Mouse (Mus musculus) CH12.LX (cell line): ENCODE data around the gene Ski. TPM values are rescaled to one million over a fixed set of nuclear protein-coding genes. Genes with fewer than 3 reads are reported as not detected.

Experiments
- DNase-seq: peaks from one replicate; pipeline ENCODE4 v3.0.0-alpha.2; 2013; ENCODE audit errors: extremely low read depth
- H3K27ac ChIP-seq: 2 replicates; pipeline ENCODE4 v1.5.1; 2012; ENCODE audit warnings: low read depth, mild to moderate bottlenecking, control low read depth, moderate library complexity; ENCODE audit not compliant: insufficient read depth
- H3K27me3 ChIP-seq: replicated peaks from 2 replicates; pipeline ENCODE3; 2012; ENCODE audit warnings: inconsistent platforms
- H3K36me3 ChIP-seq, 2 experiments: replicated peaks in 1 of 2; 2 replicates each; pipeline versions ENCODE3 to v1.6.1; 2012; ENCODE audit warnings: inconsistent platforms in 1 of 2, low read length in 1 of 2, mild to moderate bottlenecking in 1 of 2, mixed read lengths in 1 of 2, moderate library complexity in 1 of 2; ENCODE audit not compliant: control insufficient read depth in 1 of 2, insufficient read depth in 1 of 2
- H3K4me1 ChIP-seq, 2 experiments: 2 replicates each; pipeline ENCODE4 v1.6.1; 2012; ENCODE audit warnings: inconsistent platforms in 1 of 2, moderate library complexity in 1 of 2; ENCODE audit not compliant: insufficient read depth in 2 of 2, control insufficient read depth in 1 of 2
- H3K4me2 ChIP-seq: 2 replicates; pipeline ENCODE4 v1.6.1; 2012; ENCODE audit warnings: low read depth, mild to moderate bottlenecking, control low read depth; ENCODE audit not compliant: poor library complexity, insufficient read depth, severe bottlenecking
- H3K4me3 ChIP-seq, 3 experiments: fragments of 150-350 bp in 1 of 3; sonication (generic) in 1 of 3; replicated peaks in 1 of 3; 2 replicates each; pipeline versions ENCODE3 to v1.5.1; 2011 to 2012; ENCODE audit warnings: low read depth in 2 of 3, low read length in 2 of 3, mild to moderate bottlenecking in 2 of 3, moderate library complexity in 2 of 3, control low read depth in 1 of 3, improper control_type of control experiment in 1 of 3, inconsistent platforms in 1 of 3, mixed read lengths in 1 of 3; ENCODE audit not compliant: poor library complexity in 1 of 3
- H3K79me2 ChIP-seq: replicated peaks from 2 replicates; pipeline ENCODE4 v1.6.1; 2012; ENCODE audit warnings: mild to moderate bottlenecking, moderate library complexity; ENCODE audit not compliant: control insufficient read depth, poor library complexity, insufficient read depth, severe bottlenecking; ENCODE audit errors: extremely low read depth
- H3K9ac ChIP-seq: 2 replicates; pipeline ENCODE4 v1.6.1; 2012; ENCODE audit warnings: low read depth, mild to moderate bottlenecking, control low read depth, moderate library complexity; ENCODE audit not compliant: insufficient read depth
- H3K9me3 ChIP-seq: replicated peaks from 2 replicates; pipeline ENCODE3; 2012; ENCODE audit warnings: low read length, inconsistent platforms, mixed read lengths
- EP300 ChIP-seq: IDR thresholded peaks from 2 replicates; pipeline ENCODE4 v1.6.1; 2011; ENCODE audit warnings: low read length, improper control_type of control experiment
- GABPA ChIP-seq: IDR thresholded peaks from 2 replicates; pipeline ENCODE4 v1.6.1; 2012; ENCODE audit warnings: low read depth, low read length, improper control_type of control experiment, inconsistent platforms; ENCODE audit not compliant: insufficient replicate concordance
- HCFC1 ChIP-seq: IDR thresholded peaks from 2 replicates; pipeline ENCODE4 v1.6.1; 2012; ENCODE audit warnings: low read depth, mild to moderate bottlenecking, inconsistent platforms, low read length, improper control_type of control experiment
- IRF4 ChIP-seq: IDR thresholded peaks from 2 replicates; pipeline ENCODE4 v1.6.1; 2014; ENCODE audit warnings: low read depth, mild to moderate bottlenecking, inconsistent platforms, low read length, improper control_type of control experiment
- MAX ChIP-seq: IDR thresholded peaks from 2 replicates; pipeline ENCODE4 v1.6.1; 2011; ENCODE audit warnings: low read length, improper control_type of control experiment
- MAZ ChIP-seq: IDR thresholded peaks from 2 replicates; pipeline ENCODE4 v1.6.1; 2012; ENCODE audit warnings: low read depth, mild to moderate bottlenecking, inconsistent platforms, low read length, improper control_type of control experiment, moderate library complexity
- MEF2A ChIP-seq: IDR thresholded peaks from 2 replicates; pipeline ENCODE4 v1.6.1; 2014; ENCODE audit warnings: low read depth, mild to moderate bottlenecking, inconsistent platforms, low read length, improper control_type of control experiment, borderline replicate concordance
- MXI1 ChIP-seq: IDR thresholded peaks from 2 replicates; pipeline ENCODE4 v1.6.1; 2011; ENCODE audit warnings: mild to moderate bottlenecking, low read depth, low read length, improper control_type of control experiment
- MYC ChIP-seq: IDR thresholded peaks from 2 replicates; pipeline ENCODE4 v1.6.1; 2011; ENCODE audit warnings: low read depth, mild to moderate bottlenecking, improper control_type of control experiment, low read length
- NELFE ChIP-seq: IDR thresholded peaks from 2 replicates; pipeline ENCODE4 v1.6.1; 2011; ENCODE audit warnings: low read depth, low read length, improper control_type of control experiment
- POLR2A ChIP-seq: IDR thresholded peaks from 2 replicates; pipeline ENCODE4 v1.6.1; 2011; ENCODE audit warnings: low read depth, mild to moderate bottlenecking, improper control_type of control experiment, low read length
- RAD21 ChIP-seq: IDR thresholded peaks from 2 replicates; pipeline ENCODE4 v1.6.1; 2011; ENCODE audit warnings: low read depth, mild to moderate bottlenecking, low read length, improper control_type of control experiment, moderate library complexity
- RCOR1 ChIP-seq: conservative IDR thresholded peaks from 2 replicates; pipeline ENCODE4 v1.6.1; 2012; ENCODE audit warnings: low read depth, mild to moderate bottlenecking, inconsistent platforms, low read length, improper control_type of control experiment
- SIN3A ChIP-seq: IDR thresholded peaks from 2 replicates; pipeline ENCODE4 v1.6.1; 2012; ENCODE audit warnings: low read length, improper control_type of control experiment, inconsistent platforms
- SMC3 ChIP-seq: IDR thresholded peaks from 2 replicates; pipeline ENCODE4 v1.6.1; 2011; ENCODE audit warnings: low read depth, low read length, improper control_type of control experiment
- TCF12 ChIP-seq: IDR thresholded peaks from 2 replicates; pipeline ENCODE4 v1.6.1; 2014; ENCODE audit warnings: low read depth, mild to moderate bottlenecking, inconsistent platforms, low read length, improper control_type of control experiment
- USF2 ChIP-seq: conservative IDR thresholded peaks from 2 replicates; pipeline ENCODE4 v1.6.1; 2011; ENCODE audit warnings: low read depth, low read length, improper control_type of control experiment
- ZMIZ1 ChIP-seq: IDR thresholded peaks from 2 replicates; pipeline ENCODE4 v1.6.1; 2012; ENCODE audit warnings: low read depth, mild to moderate bottlenecking, inconsistent platforms, low read length, improper control_type of control experiment
- dilution Hi-C: fragments of 300-500 bp; cut with MboI; formaldehyde crosslinking; loops from 2 replicates; pipeline ENCODE4 v1.14.3; 2020; ENCODE audit warnings: low sequenced_read_pairs; ENCODE audit not compliant: extremely low pct_unique_long_range_greater_than_20kb, extremely low pct_ligation_motif_present
- in situ Hi-C: fragments of 300-500 bp; cut with MboI; formaldehyde crosslinking; loops from 3 replicates; pipeline ENCODE4 v1.14.3; 2019; ENCODE audit warnings: low sequenced_read_pairs, low pct_ligation_motif_present, low pct_unique_long_range_greater_than_20kb, mixed read lengths
- polyA plus RNA-seq: library from polyadenylated mRNA; unstranded; fragments of >175 nt; gene quantifications from 2 replicates; pipeline ENCODE4 v1.2.1, GENCODE M21; 2012; ENCODE audit warnings: low read depth; ENCODE audit not compliant: insufficient read length
- total RNA-seq, 2 experiments: library from RNA; depleted of rRNA; stranded (reverse); fragments of 300-350 nt in 1 of 2; fragments of >200 nt in 1 of 2; gene quantifications; 2 replicates each; pipeline ENCODE4 v1.2.3; 2012 to 2014

Ski gene
- total and polyA plus RNA-seq, 3 experiments: 4.1 to 17.9 (median 10.1) TPM

DNA sequence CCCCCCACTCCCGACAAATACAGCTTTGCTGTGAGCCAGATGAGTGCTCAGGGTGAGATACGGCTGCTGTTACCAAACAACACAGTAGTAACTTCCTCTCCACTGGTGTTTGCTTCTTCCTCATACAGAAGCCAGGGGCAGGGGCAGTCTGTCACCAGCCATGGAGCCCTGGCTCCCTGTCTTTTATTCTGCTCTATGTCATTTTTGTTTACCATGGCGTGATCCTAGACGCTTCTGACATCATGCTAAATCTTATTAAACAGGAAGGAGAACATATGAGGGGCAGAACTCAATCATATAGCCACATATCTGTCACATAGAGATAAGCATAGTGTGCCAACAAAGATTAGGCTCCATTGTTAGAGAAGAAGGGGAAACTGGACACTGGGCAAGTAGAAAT is 105.8 kb downstream of the Ski start:
- Histone ChIP-seq H3K4me2 (no peak overlapping the region), H3K4me1 (peaks cover 18 to 46% of the 10 kb centered on the region in 2 experiments)

DNA sequence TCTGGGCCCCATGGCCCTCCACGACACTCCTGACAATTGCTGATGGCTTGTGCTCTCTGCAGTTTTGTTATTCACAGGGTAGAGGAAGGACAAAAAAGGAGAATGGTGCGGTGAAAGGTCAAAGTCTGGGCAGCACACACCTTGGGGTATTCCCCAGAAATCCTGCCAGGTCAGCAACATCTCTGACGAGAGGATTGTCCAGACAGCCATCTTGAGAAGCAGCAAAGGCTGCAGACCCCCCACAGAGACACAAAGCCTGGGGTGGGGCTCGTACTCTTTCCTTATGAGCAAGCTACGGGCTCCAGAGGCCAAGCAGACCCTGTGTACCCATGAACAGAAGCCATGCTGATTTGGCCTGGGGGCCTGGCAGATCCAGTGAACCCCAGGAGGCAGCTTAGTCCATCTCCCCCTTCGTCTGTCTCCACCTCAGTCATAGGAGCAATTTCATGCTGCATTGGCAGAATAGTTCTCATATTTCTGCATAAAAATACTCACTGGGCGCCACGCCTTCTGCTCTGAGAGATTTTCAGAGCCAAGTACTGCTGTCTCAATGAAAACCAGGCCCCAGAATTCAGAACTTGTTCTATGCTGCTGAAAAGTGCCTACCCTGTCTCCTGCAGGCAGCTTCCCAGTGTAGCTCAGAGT is 108.5 kb downstream of the Ski start:
- H3K9me3 ChIP-seq: no peaks in the 10 kb centered on the region
- TF ChIP-seq SIN3A (no peak), GABPA (no peak), NELFE (no peak), SMC3 (no peak), ZMIZ1 (no peak), MEF2A (no peak), USF2 (no peak), TCF12 (no peak), RAD21 (no peak), MYC (no peak), MAZ (no peak), HCFC1 (no peak), MAX (no peak), RCOR1 (no peak), MXI1 (no peak), IRF4 (no peak), EP300 (no peak)
- in situ Hi-C loops (no loop called here), dilution Hi-C loops (no loop called here)
- no peak overlapping the region for H3K4me2 ChIP-seq
- no peaks in the 10 kb centered on the region for H3K79me2 ChIP-seq
- H3K27ac ChIP-seq: no peak overlapping the region
- DNase-seq: no peak
- H3K9ac ChIP-seq: no peak overlapping the region
- peaks cover 18 to 32% of the 10 kb centered on the region in 2 experiments for H3K4me1 ChIP-seq
- H3K36me3 ChIP-seq: peaks cover 16 to 73% of the 10 kb centered on the region in 2 experiments
- no peaks in the 10 kb centered on the region for H3K27me3 ChIP-seq
- H3K4me3 ChIP-seq: no peak overlapping the region

More for the DNA sequence above, 105.8 kb downstream of the Ski start:
- no peak overlapping the region for H3K4me3 ChIP-seq
- TF ChIP-seq POLR2A (no peak), GABPA (no peak), SIN3A (no peak), RAD21 (no peak), HCFC1 (no peak)
- no peak overlapping the region for H3K27ac ChIP-seq
- DNase-seq: no peak
- no peaks in the 10 kb centered on the region for H3K27me3 ChIP-seq
- in situ Hi-C loops: no loop called here
- dilution Hi-C loops: no loop called here
- H3K9me3 ChIP-seq: no peaks in the 10 kb centered on the region
- H3K79me2 ChIP-seq: no peaks in the 10 kb centered on the region
- H3K36me3 ChIP-seq: peaks cover 3 to 58% of the 10 kb centered on the region in 2 experiments
- H3K9ac ChIP-seq: no peak overlapping the region
